Mouse (Mus musculus): ENCODE data around the gene Rin3. TPM values are rescaled to one million over a fixed set of nuclear protein-coding genes. Genes with fewer than 3 reads are reported as not detected.
"Not testable (repeated sequence)": the region's sequence is repeated elsewhere in the genome, so short reads cannot be mapped to it uniquely, and the experiment has no call there.

Gene Rin3
- polyA plus RNA-seq, 1 experiment from 2014 or later: 2.9 TPM

DNA sequence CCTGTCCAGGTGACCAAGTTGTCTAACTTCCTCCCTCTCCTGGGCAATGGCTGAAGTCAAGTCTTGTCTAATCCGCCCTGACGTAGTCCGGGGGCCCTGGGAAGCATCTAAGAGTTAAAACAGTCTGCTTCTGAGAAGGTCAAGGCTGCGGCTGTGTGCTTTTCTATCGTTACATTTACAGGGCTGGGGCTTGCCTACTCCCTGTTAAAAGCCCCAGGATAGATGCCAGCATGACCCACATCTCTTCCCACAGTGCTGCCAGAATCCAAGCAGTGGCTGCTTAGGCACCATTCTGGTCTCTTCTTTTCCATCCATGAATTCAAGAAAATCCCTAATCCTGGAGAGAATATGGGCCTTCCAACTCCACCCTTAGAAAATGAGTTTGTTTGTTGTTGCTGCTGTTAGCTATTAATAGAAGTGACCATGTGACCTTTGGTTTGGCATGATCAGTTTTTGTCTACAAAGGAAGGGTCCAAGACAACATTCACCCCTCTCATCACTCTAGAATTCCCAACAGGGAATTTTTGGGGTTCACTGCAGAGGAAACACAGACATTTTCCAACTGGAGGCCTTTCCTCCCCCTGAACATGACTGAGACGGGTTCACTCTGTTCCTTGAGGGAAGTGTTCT, 12.0 kb upstream of the Rin3 start:
- no peak overlapping the region for H3K9ac ChIP-seq (ENCODE audit: low read length)
- H3K4me1 ChIP-seq (replicated peaks; ENCODE audit: control insufficient read depth, insufficient read depth): no peaks in the 10 kb centered on the region
- no peak overlapping the region for H3K4me3 ChIP-seq (ENCODE audit: low read depth, low read length)
- H3K27me3 ChIP-seq (ENCODE audit: control insufficient read depth, insufficient read depth, low read length): no peaks in the 10 kb centered on the region
- no peaks in the 10 kb centered on the region for H3K36me3 ChIP-seq (ENCODE audit: control insufficient read depth, insufficient read depth, low read length)
- WGBS: 72% methylated on average over 6 of the region's 6 CpGs
- DNase-seq (ENCODE audit: low spot score): no peak
- H3K9me3 ChIP-seq (ENCODE audit: control insufficient read depth, low read length): no peaks in the 10 kb centered on the region
- TF ChIP-seq CTCF (IDR thresholded peaks at IDR 0.05; ENCODE audit: low read depth): no peak
- no peak for TF ChIP-seq EP300 (optimal IDR thresholded peaks at IDR 0.05)
- no peak overlapping the region for H3K4me2 ChIP-seq (replicated peaks; ENCODE audit: low read depth)
- no peak overlapping the region for H3K27ac ChIP-seq (replicated peaks)
- no peak for ATAC-seq (ENCODE audit: low FRiP score, low TSS enrichment)

DNA sequence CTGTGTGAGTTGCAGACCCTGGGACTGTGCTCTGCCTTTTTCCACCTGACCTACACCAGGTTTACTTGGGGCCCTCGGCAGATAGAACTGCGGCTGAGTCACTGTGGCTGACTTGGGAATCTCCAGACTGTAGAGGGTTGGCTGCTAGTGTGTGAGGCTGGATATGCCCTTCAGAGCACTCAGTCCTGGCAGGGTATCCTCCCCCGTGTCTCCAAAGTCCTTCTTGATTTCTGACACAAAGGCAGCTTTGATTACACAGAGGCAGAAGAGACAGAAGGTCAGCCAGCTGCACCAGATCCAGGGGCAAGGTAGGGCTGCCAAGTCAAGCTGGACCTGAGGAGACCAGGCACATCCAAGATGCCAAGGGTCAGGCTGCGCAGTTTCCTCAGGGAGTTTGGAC, 11.4 kb upstream of the Rin3 start:
- 70% methylated on average over 4 of the region's 4 CpGs for WGBS
- no peak overlapping the region for H3K4me3 ChIP-seq (ENCODE audit: low read depth, low read length)
- no peaks in the 10 kb centered on the region for H3K4me1 ChIP-seq (replicated peaks; ENCODE audit: control insufficient read depth, insufficient read depth)
- no peak overlapping the region for H3K4me2 ChIP-seq (replicated peaks; ENCODE audit: low read depth)
- H3K9ac ChIP-seq (ENCODE audit: low read length): no peak overlapping the region
- H3K27ac ChIP-seq (replicated peaks): no peak overlapping the region
- DNase-seq (ENCODE audit: low spot score) (no peak), ATAC-seq (ENCODE audit: low FRiP score, low TSS enrichment) (no peak)
- no peaks in the 10 kb centered on the region for H3K27me3 ChIP-seq (ENCODE audit: control insufficient read depth, insufficient read depth, low read length)
- no peaks in the 10 kb centered on the region for H3K36me3 ChIP-seq (ENCODE audit: control insufficient read depth, insufficient read depth, low read length)
- no peaks in the 10 kb centered on the region for H3K9me3 ChIP-seq (ENCODE audit: control insufficient read depth, low read length)
- TF ChIP-seq CTCF (IDR thresholded peaks at IDR 0.05; ENCODE audit: low read depth): no peak
- no peak for TF ChIP-seq EP300 (optimal IDR thresholded peaks at IDR 0.05)

DNA sequence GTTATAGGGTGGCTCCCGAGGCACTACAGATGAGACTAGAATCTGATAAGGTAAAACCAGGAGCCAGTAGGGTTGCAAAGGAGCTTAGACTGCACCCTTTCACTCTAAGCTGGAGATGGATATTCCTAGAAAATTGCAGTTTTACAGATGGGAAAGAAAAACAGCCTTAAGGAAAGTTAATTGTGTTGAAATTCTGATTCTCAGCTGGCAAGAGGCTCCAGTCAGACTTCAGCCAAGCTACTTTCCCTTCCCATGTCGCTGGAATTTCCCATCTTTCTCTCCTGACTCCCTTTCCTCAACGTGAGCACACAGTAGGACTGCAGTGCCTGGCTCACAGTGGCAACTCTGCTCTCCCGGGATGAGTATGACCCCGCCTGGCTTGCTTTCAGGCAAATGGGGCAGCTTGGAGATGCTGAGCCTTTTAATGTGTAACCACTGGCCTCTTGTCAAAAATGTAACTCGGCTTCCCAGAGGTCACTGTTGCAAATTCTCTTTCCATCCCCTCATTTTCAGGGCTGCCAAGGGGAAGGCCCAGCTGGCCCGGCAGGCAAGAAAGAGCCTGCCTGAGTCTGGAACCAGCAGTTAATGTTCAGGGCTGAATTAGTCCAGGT, 6.9 kb upstream of the Rin3 start:
- no peak overlapping the region for H3K9ac ChIP-seq (ENCODE audit: low read length)
- no peak overlapping the region for H3K4me2 ChIP-seq (replicated peaks; ENCODE audit: low read depth)
- TF ChIP-seq EP300 (optimal IDR thresholded peaks at IDR 0.05): no peak
- no peak for TF ChIP-seq CTCF (IDR thresholded peaks at IDR 0.05; ENCODE audit: low read depth)
- H3K4me3 ChIP-seq (ENCODE audit: low read depth, low read length): no peak overlapping the region
- no peaks in the 10 kb centered on the region for H3K36me3 ChIP-seq (ENCODE audit: control insufficient read depth, insufficient read depth, low read length)
- WGBS: 27% methylated on average over 7 of the region's 7 CpGs
- H3K27ac ChIP-seq (replicated peaks): no peak overlapping the region
- DNase-seq (ENCODE audit: low spot score) (peak; percentile 22), ATAC-seq (ENCODE audit: low FRiP score, low TSS enrichment) (no peak; the same call in 1 of the 2 replicates)
- H3K27me3 ChIP-seq (ENCODE audit: control insufficient read depth, insufficient read depth, low read length): no peaks in the 10 kb centered on the region
- no peaks in the 10 kb centered on the region for H3K4me1 ChIP-seq (replicated peaks; ENCODE audit: control insufficient read depth, insufficient read depth)
- H3K9me3 ChIP-seq (ENCODE audit: control insufficient read depth, low read length): no peaks in the 10 kb centered on the region

DNA sequence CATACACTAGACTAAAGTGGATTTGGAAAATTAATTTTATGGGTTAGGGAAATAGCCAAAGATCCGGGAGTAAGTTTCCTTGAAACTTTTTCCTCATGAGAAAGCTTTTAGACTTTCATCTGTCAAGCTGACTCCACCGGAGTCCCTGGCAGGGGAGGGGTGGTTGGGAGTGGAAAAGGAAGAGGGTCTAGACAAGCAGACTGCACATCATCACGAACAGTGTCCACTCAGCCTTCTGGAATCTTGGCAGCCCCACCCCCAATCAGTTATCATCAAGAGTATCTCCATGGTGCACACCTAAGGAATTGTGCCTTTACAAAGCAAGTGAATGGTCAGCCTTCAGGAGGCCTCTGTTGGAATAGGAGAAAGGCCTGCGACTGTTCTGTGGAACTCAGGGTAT, 2.6 kb upstream of the Rin3 start:
- H3K9ac ChIP-seq (ENCODE audit: low read length); H3K36me3 ChIP-seq (ENCODE audit: control insufficient read depth, insufficient read depth, low read length); ATAC-seq (ENCODE audit: low FRiP score, low TSS enrichment); H3K4me3 ChIP-seq (ENCODE audit: low read depth, low read length); H3K27ac ChIP-seq (replicated peaks); H3K9me3 ChIP-seq (ENCODE audit: control insufficient read depth, low read length); H3K4me1 ChIP-seq (replicated peaks; ENCODE audit: control insufficient read depth, insufficient read depth); H3K27me3 ChIP-seq (ENCODE audit: control insufficient read depth, insufficient read depth, low read length); DNase-seq (ENCODE audit: low spot score); H3K4me2 ChIP-seq (replicated peaks; ENCODE audit: low read depth): not testable (repeated sequence)
- 57% methylated on average over 4 of the region's 4 CpGs for WGBS

DNA sequence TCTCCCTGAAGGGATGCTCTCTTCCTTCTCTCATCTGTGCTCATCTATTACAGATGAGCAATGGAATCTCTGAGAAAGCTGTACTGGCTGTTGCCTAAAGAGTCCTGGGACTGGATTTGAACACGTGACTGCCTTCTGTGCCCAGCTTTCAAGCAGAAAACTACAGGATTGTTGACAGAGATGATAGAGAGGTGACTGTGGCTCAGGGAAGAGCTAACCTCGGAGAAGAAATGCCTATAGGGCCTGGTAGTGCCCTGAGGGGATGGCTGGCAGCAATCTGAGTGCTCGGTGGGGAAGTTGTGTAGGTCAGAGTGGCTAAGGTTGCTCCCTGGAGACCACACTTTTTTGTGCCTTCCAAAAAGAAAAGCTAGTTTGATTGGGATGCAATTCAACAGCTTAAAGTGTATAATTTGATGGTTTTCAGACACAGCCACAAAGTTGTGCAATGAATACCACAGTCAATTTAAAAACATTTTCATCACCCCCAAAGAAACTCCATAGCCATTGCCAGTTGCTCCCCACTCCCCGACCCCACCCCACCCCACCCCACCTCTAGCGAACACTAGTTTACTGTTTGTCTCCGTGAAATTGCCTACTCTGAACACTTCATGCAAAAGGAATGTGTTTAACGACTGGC, 1.9 kb upstream of the Rin3 start:
- Histone ChIP-seq H3K4me3 (ENCODE audit: low read depth, low read length) (no peak overlapping the region), H3K27me3 (ENCODE audit: control insufficient read depth, insufficient read depth, low read length) (no peaks in the 10 kb centered on the region), H3K4me1 (replicated peaks; ENCODE audit: control insufficient read depth, insufficient read depth) (peaks cover 5% of the 10 kb centered on the region; the same call in 1 of the 2 replicates), H3K9me3 (ENCODE audit: control insufficient read depth, low read length) (no peaks in the 10 kb centered on the region), H3K4me2 (replicated peaks; ENCODE audit: low read depth) (no peak overlapping the region), H3K27ac (replicated peaks) (no peak overlapping the region), H3K36me3 (ENCODE audit: control insufficient read depth, insufficient read depth, low read length) (no peaks in the 10 kb centered on the region), H3K9ac (ENCODE audit: low read length) (no peak overlapping the region)
- no peak for ATAC-seq (ENCODE audit: low FRiP score, low TSS enrichment)
- DNase-seq (ENCODE audit: low spot score): no peak
- no peak for TF ChIP-seq CTCF (IDR thresholded peaks at IDR 0.05; ENCODE audit: low read depth)
- TF ChIP-seq EP300 (optimal IDR thresholded peaks at IDR 0.05): no peak
- 54% methylated on average over 7 of the region's 7 CpGs for WGBS

DNA sequence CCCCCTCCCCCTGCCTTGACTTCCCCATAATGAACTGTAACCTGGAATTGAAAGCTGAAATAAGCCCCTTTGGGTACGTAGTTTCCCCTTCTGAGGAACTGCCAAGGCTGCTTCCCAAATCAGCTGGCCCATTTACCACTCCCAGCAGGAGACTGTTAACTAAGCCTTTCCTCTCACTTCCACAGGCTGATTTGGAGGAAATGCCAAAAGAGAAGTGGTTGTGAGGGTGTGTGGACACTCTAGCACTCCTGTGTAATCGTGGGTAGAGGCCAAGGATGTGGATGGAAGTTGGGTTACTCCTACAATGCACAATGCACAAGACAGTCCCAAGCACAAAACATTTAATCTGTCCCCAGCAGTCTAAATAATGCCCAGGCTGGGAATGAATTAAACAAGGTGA, 722 bp upstream of the Rin3 start:
- Histone ChIP-seq H3K9me3 (ENCODE audit: control insufficient read depth, low read length) (no peaks in the 10 kb centered on the region), H3K4me1 (replicated peaks; ENCODE audit: control insufficient read depth, insufficient read depth) (peaks cover 11% of the 10 kb centered on the region), H3K27me3 (ENCODE audit: control insufficient read depth, insufficient read depth, low read length) (no peaks in the 10 kb centered on the region), H3K4me3 (ENCODE audit: low read depth, low read length) (no peak overlapping the region), H3K9ac (ENCODE audit: low read length) (no peak overlapping the region), H3K4me2 (replicated peaks; ENCODE audit: low read depth) (no peak overlapping the region), H3K27ac (replicated peaks) (no peak overlapping the region; the same call in 1 of the 2 replicates), H3K36me3 (ENCODE audit: control insufficient read depth, insufficient read depth, low read length) (no peaks in the 10 kb centered on the region)
- 61% methylated on average over 2 of the region's 2 CpGs for WGBS
- ATAC-seq (ENCODE audit: low FRiP score, low TSS enrichment): no peak
- no peak for DNase-seq (ENCODE audit: low spot score)
- TF ChIP-seq CTCF (IDR thresholded peaks at IDR 0.05; ENCODE audit: low read depth) (no peak), EP300 (optimal IDR thresholded peaks at IDR 0.05) (no peak)
